Mouse (Mus musculus): ENCODE measurements around the gene Gulp1.

DNA sequence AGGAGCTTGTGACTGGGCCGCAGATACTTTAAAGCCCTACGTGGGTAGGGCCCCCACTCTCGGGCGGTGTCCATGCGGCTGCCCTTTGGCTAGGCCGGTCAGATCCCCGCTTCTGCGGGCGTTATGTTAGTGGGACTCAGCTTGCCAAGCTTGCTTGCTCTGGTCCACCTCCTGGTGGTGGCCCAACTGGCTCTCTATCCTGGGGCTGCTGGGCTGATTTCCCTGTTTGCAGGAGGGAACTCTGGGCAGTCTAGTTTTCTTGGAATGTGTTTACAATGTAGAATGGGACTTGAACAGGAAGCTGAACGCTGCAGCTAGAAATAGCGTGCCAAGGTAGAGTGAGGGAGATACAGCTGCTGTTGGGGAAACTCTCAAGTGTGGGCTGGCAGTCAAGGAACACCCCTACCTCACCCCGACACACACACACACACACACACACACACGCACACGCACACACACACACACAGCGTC lies 1.1 kb downstream of the Gulp1 start:
- TF ChIP-seq CTCF (IDR thresholded peaks at IDR 0.05) (peak; percentile 52), EP300 (IDR thresholded peaks at IDR 0.05; ENCODE audit: insufficient read depth, low read depth, low read length) (peak; percentile 46; the same call in 1 of the 2 replicates)
